Mouse (Mus musculus) G1E (cell line): ENCODE data around the gene Mfge8. TPM values are rescaled to one million over a fixed set of nuclear protein-coding genes. Genes with fewer than 3 reads are reported as not detected.

ENCODE experiments used
- ATAC-seq: 2 replicates; pipeline ENCODE4 v1.8.0; 2016; ENCODE audit warnings: mild to moderate bottlenecking; ENCODE audit not compliant: insufficient number of reproducible peaks, poor library complexity, low FRiP score, severe bottlenecking; ENCODE audit errors: extremely low read depth
- DNase-seq: peaks from one replicate; pipeline ENCODE4 v3.0.0; 2012; ENCODE audit warnings: low spot score
- H3K27me3 ChIP-seq: 2 replicates; pipeline ENCODE4 v1.6.1; 2012; ENCODE audit warnings: mild to moderate bottlenecking, low read length, inconsistent platforms; ENCODE audit not compliant: insufficient read depth
- H3K36me3 ChIP-seq: replicated peaks from 2 replicates; pipeline ENCODE3; 2012; ENCODE audit warnings: mild to moderate bottlenecking, inconsistent platforms
- H3K4me1 ChIP-seq: 2 replicates; pipeline ENCODE4 v1.6.1; 2012; ENCODE audit warnings: low read depth, low read length, inconsistent platforms, mixed read lengths; ENCODE audit not compliant: insufficient read depth
- H3K4me3 ChIP-seq: 2 replicates; pipeline ENCODE4 v1.5.1; 2012; ENCODE audit warnings: low read depth, mild to moderate bottlenecking, inconsistent platforms, low read length, moderate library complexity, mixed read lengths
- H3K9me3 ChIP-seq: replicated peaks from 2 replicates; pipeline ENCODE4 v1.6.1; 2012; ENCODE audit warnings: inconsistent platforms
- CTCF ChIP-seq: IDR thresholded peaks from 2 replicates; pipeline ENCODE4 v1.5.1; 2012; ENCODE audit warnings: low read depth, low read length, inconsistent platforms, mixed read lengths
- GATA1 ChIP-seq: IDR thresholded peaks from 2 replicates; pipeline ENCODE4 v1.6.1; 2012; ENCODE audit warnings: borderline replicate concordance, low read length, inconsistent platforms, mixed read lengths
- GATA2 ChIP-seq: IDR thresholded peaks from 2 replicates; pipeline ENCODE4 v1.6.1; 2012; ENCODE audit warnings: low read depth, low read length, inconsistent platforms, borderline replicate concordance
- POLR2AphosphoS5 ChIP-seq: IDR thresholded peaks from 2 replicates; pipeline ENCODE4 v1.6.1; 2012; ENCODE audit warnings: low read depth, low read length, inconsistent platforms; ENCODE audit not compliant: insufficient replicate concordance
- TAL1 ChIP-seq: conservative IDR thresholded peaks from 2 replicates; pipeline ENCODE4 v1.6.1; 2012; ENCODE audit warnings: low read depth, low read length, inconsistent platforms, mixed read lengths
- polyA plus RNA-seq: library from polyadenylated mRNA; stranded (reverse); fragments of >175 nt; gene quantifications from 2 replicates; pipeline ENCODE4 v1.2.3, GENCODE M21; 2012
- total RNA-seq, 2 experiments: library from RNA; stranded (forward) in 1 of 2; stranded (reverse) in 1 of 2; fragments of 200-1000 nt in 1 of 2; fragments of >200 nt in 1 of 2; fragmentation: Nextera tagmentation in 1 of 2; gene quantifications; 2 replicates each; pipeline ENCODE4 v1.2.3; 2014 to 2017

The Mfge8 gene
- total and polyA plus RNA-seq, 3 experiments, result 1.9 to 14.5 TPM; not detected in 1

DNA sequence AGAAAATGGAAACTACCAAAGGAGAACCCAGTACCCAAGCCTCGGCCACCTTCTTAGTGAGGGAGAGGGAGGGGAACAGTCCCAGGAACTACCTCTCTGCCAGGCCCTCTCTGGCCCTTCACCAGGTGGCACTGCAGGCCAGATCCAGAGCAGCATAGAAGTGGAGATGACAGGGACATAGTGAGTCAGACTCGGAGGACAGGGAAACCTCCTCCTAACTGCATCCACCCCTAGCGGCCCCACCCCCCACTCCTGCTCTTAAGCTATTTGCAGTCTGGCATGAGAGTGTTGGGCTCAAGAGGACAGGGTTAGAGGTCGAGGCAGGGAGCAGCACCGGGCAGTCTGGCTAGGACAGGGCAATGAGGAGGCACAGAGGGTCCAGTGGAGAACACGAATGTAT, 15.5 kb downstream of the Mfge8 start:
- H3K4me3 ChIP-seq, result no peak overlapping the region
- TF ChIP-seq TAL1 (no peak), CTCF (no peak)
- ATAC-seq, result no peak
- H3K36me3 ChIP-seq, result no peaks in the 10 kb centered on the region
- DNase-seq, result no peak
- H3K4me1 ChIP-seq, result no peaks in the 10 kb centered on the region
- H3K9me3 ChIP-seq, result no peaks in the 10 kb centered on the region
- peaks cover 11% of the 10 kb centered on the region; the same call in 1 of the 2 replicates for H3K27me3 ChIP-seq

- H3K9me3 ChIP-seq, result no peaks in the 10 kb centered on the region
- no peak within 1 kb of the TSS for H3K4me3 ChIP-seq
- H3K36me3 ChIP-seq, result no peaks in the 10 kb centered on the region
- ATAC-seq (no peak), DNase-seq (no peak)
- H3K4me1 ChIP-seq, result no peaks in the 10 kb centered on the region
- peaks cover 11% of the 10 kb centered on the region; the same call in 1 of the 2 replicates for H3K27me3 ChIP-seq
- no peak for TF ChIP-seq POLR2AphosphoS5
- no peak for TF ChIP-seq GATA2
- TF ChIP-seq TAL1, result no peak
- no peak for TF ChIP-seq CTCF
- no peak for TF ChIP-seq GATA1
Measured at GRCm38 (mm10) chr7:79130843-79131444, 17.9 kb downstream of the Mfge8 start, which contains the start of gene Hapln3. Hapln3 (minus strand) TSS chr7:79131018.

GRCm38 (mm10) chr7:79130385-79130784, 18.5 kb downstream of the Mfge8 start:
- no peak for TF ChIP-seq POLR2AphosphoS5
- TF ChIP-seq CTCF, result no peak
- TF ChIP-seq GATA2, result no peak
- TF ChIP-seq TAL1, result no peak
- no peak for TF ChIP-seq GATA1
- DNase-seq (no peak), ATAC-seq (no peak)
- Histone ChIP-seq H3K4me1 (no peaks in the 10 kb centered on the region), H3K4me3 (no peak overlapping the region), H3K9me3 (no peaks in the 10 kb centered on the region), H3K27me3 (peaks cover 11% of the 10 kb centered on the region; the same call in 1 of the 2 replicates), H3K36me3 (no peaks in the 10 kb centered on the region)

DNA sequence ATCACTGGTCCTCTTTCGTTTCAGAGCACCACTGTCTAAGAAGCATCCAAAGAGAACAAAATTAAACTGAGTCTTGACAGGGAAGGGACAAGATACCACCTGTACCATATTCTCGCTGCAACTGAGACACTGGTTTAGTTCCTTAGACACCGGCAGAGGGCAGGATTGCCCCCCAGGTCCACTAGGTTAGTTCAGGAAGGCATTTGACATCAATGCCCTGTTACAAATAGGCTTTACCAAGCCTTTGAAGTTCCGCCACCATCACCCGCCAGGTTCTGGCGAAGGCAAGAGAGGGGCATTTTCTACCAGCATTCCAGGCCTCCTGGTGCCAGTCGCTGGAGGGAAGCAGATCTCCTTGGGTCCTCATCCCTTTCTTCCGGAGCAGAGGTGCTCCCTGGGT, 19.0 kb downstream of the Mfge8 start:
- DNase-seq (no peak), ATAC-seq (no peak)
- H3K4me1 ChIP-seq, result no peaks in the 10 kb centered on the region
- TF ChIP-seq POLR2AphosphoS5 (no peak), CTCF (no peak), TAL1 (no peak), GATA2 (no peak), GATA1 (no peak)
- no peaks in the 10 kb centered on the region for H3K9me3 ChIP-seq
- H3K36me3 ChIP-seq, result no peaks in the 10 kb centered on the region
- H3K27me3 ChIP-seq, result peaks cover 11% of the 10 kb centered on the region; the same call in 1 of the 2 replicates
- H3K4me3 ChIP-seq, result no peak overlapping the region

- H3K36me3 ChIP-seq, result no peaks in the 10 kb centered on the region
- TF ChIP-seq GATA1 (no peak), CTCF (no peak), GATA2 (no peak), POLR2AphosphoS5 (no peak), TAL1 (no peak)
- H3K27me3 ChIP-seq, result peaks cover 7% of the 10 kb centered on the region; the same call in 1 of the 2 replicates
- ATAC-seq (no peak), DNase-seq (no peak)
- no peaks in the 10 kb centered on the region for H3K9me3 ChIP-seq
- no peaks in the 10 kb centered on the region for H3K4me1 ChIP-seq
- H3K4me3 ChIP-seq, result no peak overlapping the region
Measured at GRCm38 (mm10) chr7:79123465-79123864, 25.4 kb downstream of the Mfge8 start.

GRCm38 (mm10) chr7:79113848-79114247, 35.0 kb downstream of the Mfge8 start:
- no peak overlapping the region for H3K4me3 ChIP-seq
- no peaks in the 10 kb centered on the region for H3K36me3 ChIP-seq
- no peak for TF ChIP-seq POLR2AphosphoS5
- no peak for TF ChIP-seq GATA2
- TF ChIP-seq GATA1, result no peak
- TF ChIP-seq TAL1, result no peak
- TF ChIP-seq CTCF, result no peak
- peaks cover 11% of the 10 kb centered on the region; the same call in 1 of the 2 replicates for H3K27me3 ChIP-seq
- ATAC-seq (no peak), DNase-seq (no peak)
- no peaks in the 10 kb centered on the region for H3K4me1 ChIP-seq
- no peaks in the 10 kb centered on the region for H3K9me3 ChIP-seq
